Mouse (Mus musculus): ENCODE measurements around the gene Tagln2. TPM values are rescaled to one million over a fixed set of nuclear protein-coding genes. Genes with fewer than 3 reads are reported as not detected.

The Tagln2 gene
- polyA plus RNA-seq, 1 experiment from 2014 or later = 41.1 TPM

GRCm38 (mm10) chr1:172532551-172532950 is 32.7 kb downstream of the Tagln2 start:
- H3K4me3 ChIP-seq (ENCODE audit: low read depth, low read length) = peak overlapping the region; percentile 3; the same call in 1 of the 2 replicates
- no peaks in the 10 kb centered on the region for H3K9me3 ChIP-seq (ENCODE audit: control insufficient read depth, low read length)
- WGBS = 4% methylated on average over 12 of the region's 13 CpGs
- H3K27me3 ChIP-seq (ENCODE audit: control insufficient read depth, insufficient read depth, low read length) = no peaks in the 10 kb centered on the region
- no peaks in the 10 kb centered on the region for H3K4me1 ChIP-seq (replicated peaks; ENCODE audit: control insufficient read depth, insufficient read depth, low read length)
- H3K4me2 ChIP-seq (replicated peaks; ENCODE audit: low read depth, low read length) = peak overlapping the region; percentile 27
- DNase-seq (ENCODE audit: low spot score) (peak; percentile 69), ATAC-seq (ENCODE audit: low FRiP score) (peak; percentile 67)
- no peaks in the 10 kb centered on the region for H3K36me3 ChIP-seq (ENCODE audit: control insufficient read depth, insufficient read depth, low read length)
- H3K27ac ChIP-seq (ENCODE audit: low read depth, low read length) = no peak overlapping the region
- H3K9ac ChIP-seq (ENCODE audit: low read depth, low read length) = no peak overlapping the region

GRCm38 (mm10) chr1:172535116-172535515 is 35.3 kb downstream of the Tagln2 start:
- H3K9ac ChIP-seq (ENCODE audit: low read depth, low read length) = no peak overlapping the region
- H3K4me3 ChIP-seq (ENCODE audit: low read depth, low read length) = no peak overlapping the region
- no peak for ATAC-seq (ENCODE audit: low FRiP score)
- no peak for DNase-seq (ENCODE audit: low spot score)
- H3K27ac ChIP-seq (ENCODE audit: low read depth, low read length) = no peak overlapping the region
- H3K4me1 ChIP-seq (replicated peaks; ENCODE audit: control insufficient read depth, insufficient read depth, low read length) = no peaks in the 10 kb centered on the region
- H3K36me3 ChIP-seq (ENCODE audit: control insufficient read depth, insufficient read depth, low read length) = no peaks in the 10 kb centered on the region
- no peaks in the 10 kb centered on the region for H3K9me3 ChIP-seq (ENCODE audit: control insufficient read depth, low read length)
- 80% methylated on average over 16 of the region's 16 CpGs for WGBS
- no peak overlapping the region for H3K4me2 ChIP-seq (replicated peaks; ENCODE audit: low read depth, low read length)
- no peaks in the 10 kb centered on the region for H3K27me3 ChIP-seq (ENCODE audit: control insufficient read depth, insufficient read depth, low read length)

GRCm38 (mm10) chr1:172539827-172540226 is 40.0 kb downstream of the Tagln2 start:
- no peaks in the 10 kb centered on the region for H3K27me3 ChIP-seq (ENCODE audit: control insufficient read depth, insufficient read depth, low read length)
- H3K4me3 ChIP-seq (ENCODE audit: low read depth, low read length) = no peak overlapping the region
- ATAC-seq (ENCODE audit: low FRiP score) (no peak), DNase-seq (ENCODE audit: low spot score) (no peak)
- no peak overlapping the region for H3K27ac ChIP-seq (ENCODE audit: low read depth, low read length)
- no peaks in the 10 kb centered on the region for H3K9me3 ChIP-seq (ENCODE audit: control insufficient read depth, low read length)
- H3K36me3 ChIP-seq (ENCODE audit: control insufficient read depth, insufficient read depth, low read length) = no peaks in the 10 kb centered on the region
- H3K9ac ChIP-seq (ENCODE audit: low read depth, low read length) = no peak overlapping the region
- 72% methylated on average over 6 of the region's 6 CpGs for WGBS
- no peaks in the 10 kb centered on the region for H3K4me1 ChIP-seq (replicated peaks; ENCODE audit: control insufficient read depth, insufficient read depth, low read length)
- H3K4me2 ChIP-seq (replicated peaks; ENCODE audit: low read depth, low read length) = no peak overlapping the region

- H3K4me2 ChIP-seq (replicated peaks; ENCODE audit: low read depth, low read length) = no peak overlapping the region
- H3K36me3 ChIP-seq (ENCODE audit: control insufficient read depth, insufficient read depth, low read length) = no peaks in the 10 kb centered on the region
- H3K27ac ChIP-seq (ENCODE audit: low read depth, low read length) = no peak overlapping the region
- H3K27me3 ChIP-seq (ENCODE audit: control insufficient read depth, insufficient read depth, low read length) = no peaks in the 10 kb centered on the region
- no peak for DNase-seq (ENCODE audit: low spot score)
- H3K9ac ChIP-seq (ENCODE audit: low read depth, low read length) = no peak overlapping the region
- no peaks in the 10 kb centered on the region for H3K4me1 ChIP-seq (replicated peaks; ENCODE audit: control insufficient read depth, insufficient read depth, low read length)
- no peak for ATAC-seq (ENCODE audit: low FRiP score)
- no peak overlapping the region for H3K4me3 ChIP-seq (ENCODE audit: low read depth, low read length)
- WGBS = 57% methylated on average over 11 of the region's 11 CpGs
- no peaks in the 10 kb centered on the region for H3K9me3 ChIP-seq (ENCODE audit: control insufficient read depth, low read length)
Observed at GRCm38 (mm10) chr1:172540283-172540820, 40.5 kb downstream of the Tagln2 start.

- Histone ChIP-seq H3K27ac (ENCODE audit: low read depth, low read length) (no peak overlapping the region), H3K4me2 (replicated peaks; ENCODE audit: low read depth, low read length) (no peak overlapping the region), H3K27me3 (ENCODE audit: control insufficient read depth, insufficient read depth, low read length) (no peaks in the 10 kb centered on the region), H3K4me3 (ENCODE audit: low read depth, low read length) (no peak overlapping the region), H3K4me1 (replicated peaks; ENCODE audit: control insufficient read depth, insufficient read depth, low read length) (no peaks in the 10 kb centered on the region; the same call in 1 of the 2 replicates), H3K36me3 (ENCODE audit: control insufficient read depth, insufficient read depth, low read length) (no peaks in the 10 kb centered on the region), H3K9ac (ENCODE audit: low read depth, low read length) (no peak overlapping the region), H3K9me3 (ENCODE audit: control insufficient read depth, low read length) (no peaks in the 10 kb centered on the region)
- 88% methylated on average over 4 of the region's 4 CpGs for WGBS
- no peak for DNase-seq (ENCODE audit: low spot score)
- ATAC-seq (ENCODE audit: low FRiP score) = no peak
Observed at GRCm38 (mm10) chr1:172546062-172546461, 46.2 kb downstream of the Tagln2 start.

GRCm38 (mm10) chr1:172548501-172548900 is 48.7 kb downstream of the Tagln2 start:
- H3K27me3 ChIP-seq (ENCODE audit: control insufficient read depth, insufficient read depth, low read length) = 0 out of 2 replicates have a peak, but pooled peaks cover 2% of the 10 kb centered on the region
- H3K9me3 ChIP-seq (ENCODE audit: control insufficient read depth, low read length) = no peaks in the 10 kb centered on the region
- H3K36me3 ChIP-seq (ENCODE audit: control insufficient read depth, insufficient read depth, low read length) = no peaks in the 10 kb centered on the region
- no peaks in the 10 kb centered on the region; the same call in 1 of the 2 replicates for H3K4me1 ChIP-seq (replicated peaks; ENCODE audit: control insufficient read depth, insufficient read depth, low read length)
- H3K4me2 ChIP-seq (replicated peaks; ENCODE audit: low read depth, low read length) = no peak overlapping the region
- WGBS = 43% methylated on average over 7 of the region's 7 CpGs
- no peak for ATAC-seq (ENCODE audit: low FRiP score)
- H3K9ac ChIP-seq (ENCODE audit: low read depth, low read length) = no peak overlapping the region
- H3K4me3 ChIP-seq (ENCODE audit: low read depth, low read length) = no peak overlapping the region
- no peak for DNase-seq (ENCODE audit: low spot score)
- H3K27ac ChIP-seq (ENCODE audit: low read depth, low read length) = no peak overlapping the region

- Histone ChIP-seq H3K9me3 (ENCODE audit: control insufficient read depth, low read length) (no peaks in the 10 kb centered on the region), H3K9ac (ENCODE audit: low read depth, low read length) (no peak overlapping the region), H3K4me3 (ENCODE audit: low read depth, low read length) (no peak overlapping the region), H3K4me2 (replicated peaks; ENCODE audit: low read depth, low read length) (no peak overlapping the region), H3K27me3 (ENCODE audit: control insufficient read depth, insufficient read depth, low read length) (0 out of 2 replicates have a peak, but pooled peaks cover 2% of the 10 kb centered on the region), H3K36me3 (ENCODE audit: control insufficient read depth, insufficient read depth, low read length) (no peaks in the 10 kb centered on the region), H3K27ac (ENCODE audit: low read depth, low read length) (no peak overlapping the region), H3K4me1 (replicated peaks; ENCODE audit: control insufficient read depth, insufficient read depth, low read length) (no peaks in the 10 kb centered on the region; the same call in 1 of the 2 replicates)
- DNase-seq (ENCODE audit: low spot score) = no peak
- ATAC-seq (ENCODE audit: low FRiP score) = no peak
- WGBS = 9% methylated on average over 2 of the region's 2 CpGs
Observed at GRCm38 (mm10) chr1:172549314-172549713, 49.5 kb downstream of the Tagln2 start.

GRCm38 (mm10) chr1:172549717-172550116 is 49.9 kb downstream of the Tagln2 start:
- Histone ChIP-seq H3K36me3 (ENCODE audit: control insufficient read depth, insufficient read depth, low read length) (no peaks in the 10 kb centered on the region), H3K9me3 (ENCODE audit: control insufficient read depth, low read length) (no peaks in the 10 kb centered on the region), H3K4me1 (replicated peaks; ENCODE audit: control insufficient read depth, insufficient read depth, low read length) (no peaks in the 10 kb centered on the region; the same call in 1 of the 2 replicates), H3K4me2 (replicated peaks; ENCODE audit: low read depth, low read length) (peak overlapping the region; percentile 61), H3K27ac (ENCODE audit: low read depth, low read length) (no peak overlapping the region), H3K4me3 (ENCODE audit: low read depth, low read length) (peak overlapping the region; percentile 34), H3K9ac (ENCODE audit: low read depth, low read length) (0 out of 2 replicates have a peak overlapping the region, but pooled peaks have one; percentile 51), H3K27me3 (ENCODE audit: control insufficient read depth, insufficient read depth, low read length) (0 out of 2 replicates have a peak, but pooled peaks cover 2% of the 10 kb centered on the region)
- WGBS = 6% methylated on average over 8 of the region's 8 CpGs
- ATAC-seq (ENCODE audit: low FRiP score) (no peak), DNase-seq (ENCODE audit: low spot score) (no peak)

- Histone ChIP-seq H3K9me3 (ENCODE audit: control insufficient read depth, low read length) (no peaks in the 10 kb centered on the region), H3K27me3 (ENCODE audit: control insufficient read depth, insufficient read depth, low read length) (0 out of 2 replicates have a peak, but pooled peaks cover 2% of the 10 kb centered on the region), H3K4me2 (replicated peaks; ENCODE audit: low read depth, low read length) (peak overlapping the region; percentile 61), H3K36me3 (ENCODE audit: control insufficient read depth, insufficient read depth, low read length) (no peaks in the 10 kb centered on the region), H3K4me1 (replicated peaks; ENCODE audit: control insufficient read depth, insufficient read depth, low read length) (no peaks in the 10 kb centered on the region; the same call in 1 of the 2 replicates), H3K9ac (ENCODE audit: low read depth, low read length) (peak overlapping the region; percentile 51), H3K4me3 (ENCODE audit: low read depth, low read length) (peak overlapping the region; percentile 34), H3K27ac (ENCODE audit: low read depth, low read length) (no peak overlapping the region)
- under 1% methylated on average over 8 of the region's 8 CpGs for WGBS
- ATAC-seq (ENCODE audit: low FRiP score) (peak; percentile 90), DNase-seq (ENCODE audit: low spot score) (peak; percentile 66)
Observed at GRCm38 (mm10) chr1:172550551-172550951, 50.7 kb downstream of the Tagln2 start.
